Mouse (Mus musculus) frontal cortex, adult 2 months (tissue): Measurements from ENCODE around the gene Fstl3. TPM values are rescaled to one million over a fixed set of nuclear protein-coding genes. Genes with fewer than 3 reads are reported as not detected.

Source experiments
- DNase-seq, 2 experiments: peaks; one replicate each; pipeline ENCODE4 v3.0.0; 2022; ENCODE audit warnings: low spot score in 1 of 2; ENCODE audit errors: extremely low spot score in 1 of 2
- polyA plus RNA-seq: library from polyadenylated mRNA; depleted of rRNA; stranded (reverse); fragments of >200 nt; gene quantifications from 2 replicates; pipeline ENCODE4 v1.2.3, GENCODE M21; 2012

Fstl3 gene
- polyA plus RNA-seq, 1 experiment = 5.6 TPM

DNA sequence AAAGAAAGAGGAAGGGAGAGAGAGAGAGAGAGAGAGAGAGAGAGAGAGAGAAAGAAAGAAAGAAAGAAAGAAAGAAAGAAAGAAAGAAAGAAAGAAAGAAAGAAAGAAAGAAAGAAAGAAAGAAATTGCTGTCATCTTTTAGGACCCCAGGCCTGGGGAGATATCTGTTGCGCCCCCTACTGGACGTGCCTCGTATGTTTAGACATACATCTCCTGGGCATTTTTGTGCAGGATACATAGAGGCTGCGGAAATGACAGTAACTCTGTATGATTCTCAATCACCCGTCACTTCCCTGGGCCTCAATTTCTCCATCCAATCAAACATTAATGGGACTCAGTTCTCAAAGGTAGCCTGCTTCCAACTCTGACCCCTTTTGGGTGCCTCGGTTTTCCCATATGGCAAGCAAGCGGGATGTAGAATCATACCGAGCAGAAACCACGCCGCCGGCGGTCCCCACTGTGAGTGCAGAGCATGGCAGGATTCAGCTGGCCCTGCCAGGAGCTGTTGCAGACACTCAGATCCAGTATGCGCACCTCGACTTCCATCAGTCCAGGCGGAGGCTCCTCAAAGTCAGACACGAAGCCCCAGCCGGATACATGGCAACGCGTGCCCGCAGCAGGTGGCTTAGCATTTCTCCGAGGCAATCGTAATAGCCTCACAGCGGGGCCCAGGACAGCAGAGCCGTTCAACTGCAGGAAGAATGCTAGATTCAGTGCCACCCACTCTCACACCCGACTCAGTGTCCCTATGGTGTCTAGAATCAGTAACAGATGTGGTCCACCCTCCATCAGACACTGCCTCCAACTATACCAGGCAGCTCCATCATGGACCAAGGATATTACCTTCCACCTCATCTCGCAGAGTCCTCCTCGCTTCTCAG lies 7.1 kb downstream of the Fstl3 start:
- peak in 1 of 2 experiments; percentile 55 for DNase-seq

DNA sequence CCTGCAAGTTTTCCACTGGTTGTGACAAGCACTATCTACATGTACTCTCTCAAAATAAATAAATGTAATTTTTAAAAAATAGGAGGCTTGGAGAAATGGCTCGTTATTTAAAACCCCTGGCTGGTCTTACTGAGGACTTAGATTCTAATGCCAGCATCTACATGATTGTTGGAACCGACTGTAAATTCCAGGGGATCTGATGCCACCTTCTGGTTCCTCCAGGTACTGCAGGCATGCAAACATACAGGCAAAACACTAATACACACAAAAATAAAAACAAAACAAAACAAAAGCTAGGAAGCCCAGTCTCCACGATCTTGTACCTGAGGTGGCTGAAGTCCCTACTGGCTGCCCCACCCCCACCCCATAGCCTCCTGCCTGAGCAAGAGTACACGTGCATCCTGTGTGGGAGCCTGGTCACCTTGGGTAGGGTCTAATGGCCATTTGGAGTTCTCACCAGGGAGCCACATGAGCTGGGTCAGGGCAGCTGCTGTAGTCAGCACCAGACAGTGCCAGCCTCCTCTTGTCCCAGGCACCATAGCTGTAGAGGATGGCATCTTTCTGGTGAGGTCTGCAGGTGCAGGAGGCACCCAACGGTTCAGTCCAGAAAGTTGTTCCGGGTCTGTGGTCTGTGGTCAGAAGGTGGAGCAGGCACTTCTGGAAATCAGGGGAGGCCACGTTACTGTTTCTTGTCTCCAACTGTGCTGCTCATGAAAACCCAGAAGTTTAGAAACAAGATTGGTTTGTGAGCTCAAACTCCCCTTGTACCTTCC lies 11.5 kb downstream of the Fstl3 start:
- DNase-seq = peak in 1 of 2 experiments; percentile 88

- no peak for DNase-seq
Measured at GRCm38 (mm10) chr10:79789581-79789980, 12.5 kb downstream of the Fstl3 start.

DNA sequence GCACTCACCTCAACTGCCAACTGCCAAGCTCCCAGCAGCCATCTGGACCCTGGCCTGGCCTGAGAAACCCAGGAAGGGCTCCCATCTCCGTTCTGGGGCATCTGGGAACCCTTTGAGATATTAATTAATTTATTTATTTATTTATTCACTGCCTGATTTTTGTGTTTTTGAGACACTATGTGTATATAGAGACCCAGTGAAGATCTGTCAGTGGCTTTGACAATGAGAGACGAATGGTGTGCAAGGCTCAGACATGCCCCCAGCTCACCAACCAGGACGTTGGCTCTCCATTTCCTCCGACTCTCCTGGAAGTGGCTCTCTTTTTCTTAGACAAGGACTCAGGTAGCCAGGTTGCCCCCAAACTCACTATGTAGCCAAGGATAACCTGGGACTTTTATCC lies 13.8 kb downstream of the Fstl3 start, which contains the start of gene Prss57:
Gene Prss57, minus strand, starts transcription at position 101 of the 400 bp plus-strand sequence.
- DNase-seq = no peak

- DNase-seq = no peak
Measured at GRCm38 (mm10) chr10:79792339-79793040, 15.4 kb downstream of the Fstl3 start.

DNA sequence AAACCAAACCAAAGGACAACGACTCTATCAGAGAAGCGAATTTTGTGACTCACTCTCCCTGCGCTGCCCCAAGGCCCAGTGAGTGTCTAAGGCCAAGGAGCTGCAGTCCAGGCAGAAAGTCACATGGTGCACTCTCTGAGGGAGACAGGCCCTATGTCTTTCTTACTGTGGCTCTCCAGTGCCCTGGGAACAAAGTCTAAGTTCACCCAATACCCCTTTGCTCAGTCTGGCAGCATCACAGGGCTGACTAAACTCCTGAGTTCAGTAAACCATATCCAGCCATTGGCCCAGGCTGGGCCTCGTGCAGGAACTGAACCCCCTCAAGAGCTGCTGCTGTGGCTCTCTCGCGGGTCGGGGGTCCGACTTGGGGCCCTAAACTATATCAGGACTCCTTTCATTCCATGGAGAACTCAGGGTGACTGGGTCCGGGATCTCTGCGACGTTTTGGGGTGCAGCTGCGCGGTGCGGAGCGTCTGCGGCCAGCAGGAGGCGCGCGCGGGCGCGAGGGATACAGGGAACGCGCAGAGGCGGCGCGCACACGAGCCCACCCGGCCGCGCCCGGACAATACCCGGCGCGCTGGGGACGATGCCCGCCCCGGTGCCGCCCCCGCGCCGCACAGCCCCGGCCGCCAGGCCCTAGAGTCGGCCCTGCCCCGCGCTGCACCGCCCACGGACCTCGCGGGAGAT lies 16.1 kb downstream of the Fstl3 start, which contains the start of gene Palm:
Gene Palm, plus strand, starts transcription at position 522 of the 687 bp plus-strand sequence.
- DNase-seq = peak in 1 of 2 experiments; percentile 92

GRCm38 (mm10) chr10:79793738-79794490 lies 16.8 kb downstream of the Fstl3 start:
- peak in 1 of 2 experiments; percentile 81 for DNase-seq

DNA sequence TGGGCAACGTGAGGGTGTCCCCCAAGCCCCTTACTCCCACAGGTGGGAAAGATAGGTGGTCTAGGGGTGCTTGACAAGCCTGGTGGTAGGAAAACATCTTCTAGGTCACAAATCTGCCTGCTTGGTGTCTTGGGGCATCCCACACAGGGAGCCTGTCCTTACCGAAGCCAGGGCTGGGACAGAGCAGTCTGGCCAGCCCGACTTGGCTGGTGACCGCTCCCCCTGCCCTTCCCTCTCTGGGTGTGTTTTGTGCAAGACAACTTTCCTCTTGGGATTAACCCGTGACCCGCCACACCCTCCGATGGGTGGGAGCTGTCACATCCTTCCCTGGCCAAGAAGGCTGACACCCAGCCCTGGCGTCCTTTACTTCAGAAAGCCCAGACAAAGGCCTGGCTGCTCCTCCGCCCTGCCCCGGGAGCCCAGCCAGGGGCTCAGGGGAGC lies 17.4 kb downstream of the Fstl3 start:
- peak in 1 of 2 experiments; percentile 35 for DNase-seq

GRCm38 (mm10) chr10:79795905-79796304 lies 18.8 kb downstream of the Fstl3 start:
- DNase-seq = no peak

GRCm38 (mm10) chr10:79797326-79797725 lies 20.3 kb downstream of the Fstl3 start:
- DNase-seq = no peak

- no peak for DNase-seq
Measured at GRCm38 (mm10) chr10:79798289-79798928, 21.3 kb downstream of the Fstl3 start.

DNA sequence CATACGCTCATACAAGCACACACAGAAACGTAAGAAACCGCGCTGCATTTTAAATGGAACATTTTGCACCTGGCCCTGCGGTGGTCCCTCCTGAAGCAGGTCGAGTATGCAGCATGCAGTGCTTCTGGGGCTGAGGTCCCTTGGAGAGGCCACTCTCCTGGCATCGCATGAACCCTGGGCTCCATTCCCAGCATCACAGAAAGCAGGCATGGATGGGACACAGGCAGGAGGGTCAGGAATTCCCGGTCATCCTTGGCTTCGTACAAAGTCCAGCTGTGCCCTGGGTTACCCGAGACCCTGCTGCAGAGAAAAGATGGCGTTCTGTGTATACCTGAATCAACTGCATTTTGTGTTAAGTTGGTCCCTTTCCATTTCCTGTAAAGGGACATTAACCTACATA lies 23.4 kb downstream of the Fstl3 start:
- no peak for DNase-seq

DNA sequence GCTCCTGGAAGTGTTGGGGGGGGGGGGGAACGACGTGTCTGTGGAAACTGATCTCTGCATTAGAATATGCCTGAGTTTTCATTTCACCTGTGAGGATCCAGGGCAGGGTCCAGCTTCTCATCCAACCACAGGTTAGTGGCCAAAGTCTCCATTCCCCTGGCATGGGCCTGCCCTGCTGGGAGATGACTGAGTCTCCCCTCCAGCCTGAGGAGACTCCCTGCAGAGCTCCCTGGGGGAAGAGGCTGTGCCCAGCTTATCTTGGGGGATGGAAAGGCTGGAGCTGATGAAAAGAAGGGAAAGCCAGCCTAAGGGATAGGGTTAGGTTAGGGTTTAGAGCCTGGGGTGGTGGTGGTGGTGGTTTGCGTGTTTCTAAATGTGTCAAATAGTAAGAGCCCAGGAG lies 24.8 kb downstream of the Fstl3 start:
- no peak for DNase-seq

- peak in 1 of 2 experiments; percentile 65 for DNase-seq
Measured at GRCm38 (mm10) chr10:79802331-79802971, 25.4 kb downstream of the Fstl3 start.

DNA sequence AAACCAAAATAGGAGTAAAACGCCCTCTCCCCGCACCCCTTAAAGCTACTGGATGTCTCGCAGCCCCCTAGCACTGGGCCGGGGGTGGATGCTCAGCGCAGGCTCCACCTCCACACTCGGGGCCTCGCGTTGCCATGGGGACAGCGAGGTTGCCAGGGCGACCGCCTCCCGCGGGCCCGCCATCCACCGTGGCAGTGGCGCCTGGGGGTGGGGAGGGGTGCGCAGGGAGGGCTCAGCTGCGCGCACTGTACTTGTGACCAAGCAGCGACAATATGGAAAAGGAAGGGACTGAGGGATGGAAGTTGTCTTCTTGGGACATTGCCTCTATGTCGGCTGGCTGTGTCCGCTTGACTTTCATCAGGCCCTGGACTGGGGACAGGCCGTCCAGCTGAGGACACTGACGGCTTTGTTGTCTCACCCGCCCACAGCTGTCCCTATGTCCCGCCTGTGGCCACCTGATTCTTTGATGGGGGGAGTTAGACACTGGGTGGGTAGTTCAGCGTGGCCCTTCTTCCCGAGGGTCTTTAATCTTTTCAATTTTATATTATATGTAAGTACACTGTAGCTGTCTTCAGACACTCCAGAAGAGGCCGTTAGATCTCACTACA lies 26.7 kb downstream of the Fstl3 start:
- DNase-seq = peak; percentile 92 to 97

DNA sequence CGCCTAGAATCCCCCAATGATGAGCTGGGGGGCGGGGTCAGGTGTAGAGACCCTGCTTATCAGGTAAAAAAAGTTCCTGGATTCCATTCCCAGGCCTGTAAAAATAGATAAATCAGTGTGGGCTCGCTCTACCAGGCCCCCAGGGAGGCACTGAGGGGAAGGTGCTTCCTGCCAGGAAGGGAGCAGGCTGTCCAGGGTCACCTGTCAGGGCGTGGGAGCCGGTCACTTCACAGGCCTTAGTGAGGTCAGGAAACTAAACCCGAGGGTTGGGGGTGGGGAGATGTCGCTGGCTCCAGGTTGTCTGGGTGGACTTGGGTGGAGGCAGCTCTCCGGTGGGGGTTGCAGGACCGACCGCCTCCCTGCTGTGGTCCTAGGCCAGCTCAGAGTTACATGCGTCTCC lies 28.6 kb downstream of the Fstl3 start:
- no peak for DNase-seq

DNA sequence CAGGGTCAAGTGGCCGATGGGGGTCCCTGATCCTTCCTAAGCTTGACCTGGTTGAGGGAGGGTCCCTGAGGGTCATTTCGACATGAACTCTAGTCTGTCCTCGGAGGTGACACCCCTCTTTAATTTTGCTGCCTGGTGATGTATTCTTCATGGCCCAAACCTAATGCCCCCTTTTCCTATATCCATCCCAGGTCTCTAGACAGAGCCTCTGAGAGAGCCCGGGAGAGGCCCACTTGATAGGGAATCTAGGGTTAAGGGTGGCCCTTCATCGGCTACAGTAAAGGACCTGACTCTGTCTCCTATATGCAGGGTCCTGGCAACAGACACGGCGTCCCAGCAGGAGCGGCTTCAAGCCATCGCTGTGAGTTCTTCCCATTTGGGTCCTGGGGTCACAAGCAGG lies 29.3 kb downstream of the Fstl3 start:
- no peak for DNase-seq

DNA sequence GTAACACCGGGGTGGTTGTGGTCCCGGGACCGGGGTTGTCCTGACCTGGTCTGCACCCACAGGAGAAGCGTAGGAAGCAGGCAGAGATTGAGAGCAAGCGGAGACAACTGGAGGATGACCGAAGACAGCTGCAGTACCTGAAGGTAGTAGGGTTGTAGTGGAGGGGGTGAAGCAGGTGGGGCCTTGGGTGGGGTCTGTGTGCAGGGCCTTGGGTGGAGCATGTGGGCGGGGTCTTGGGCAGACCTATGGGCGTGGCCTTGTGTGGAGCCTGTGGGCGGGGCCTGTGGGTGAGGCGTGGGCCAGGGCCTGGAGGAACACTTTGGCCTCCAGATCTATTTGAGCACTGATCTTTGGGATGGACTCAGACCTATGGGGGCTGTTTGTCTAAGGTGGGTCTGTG lies 29.9 kb downstream of the Fstl3 start:
- DNase-seq = no peak
